Mouse (Mus musculus): ENCODE measurements around the gene Spink8. TPM values are rescaled to one million over a fixed set of nuclear protein-coding genes. Genes with fewer than 3 reads are reported as not detected.

Spink8 gene
- polyA plus RNA-seq, 1 experiment: not detected

- no peak overlapping the region for H3K4me3 ChIP-seq (ENCODE audit: insufficient read depth, low read length)
- H3K27ac ChIP-seq (ENCODE audit: insufficient read depth, low read length): no peak overlapping the region
- TF ChIP-seq CTCF (IDR thresholded peaks at IDR 0.05; ENCODE audit: borderline replicate concordance, insufficient read depth, low read length) (no peak), POLR2A (IDR thresholded peaks at IDR 0.05; ENCODE audit: low read depth, low read length) (no peak)
- no peaks in the 10 kb centered on the region; the same call in 1 of the 2 replicates for H3K4me1 ChIP-seq (ENCODE audit: control insufficient read depth, insufficient read depth, low read length)
Observed at GRCm38 (mm10) chr9:109863085-109863484, 51.0 kb downstream of the Spink8 start.

- no peak for TF ChIP-seq POLR2A (IDR thresholded peaks at IDR 0.05; ENCODE audit: low read depth, low read length)
- H3K4me3 ChIP-seq (ENCODE audit: insufficient read depth, low read length): no peak overlapping the region
- no peak overlapping the region for H3K27ac ChIP-seq (ENCODE audit: insufficient read depth, low read length)
- no peaks in the 10 kb centered on the region; the same call in 1 of the 2 replicates for H3K4me1 ChIP-seq (ENCODE audit: control insufficient read depth, insufficient read depth, low read length)
Observed at GRCm38 (mm10) chr9:109866218-109866617, 54.1 kb downstream of the Spink8 start.

GRCm38 (mm10) chr9:109870983-109871572, 59.0 kb downstream of the Spink8 start:
- no peak for TF ChIP-seq POLR2A (IDR thresholded peaks at IDR 0.05; ENCODE audit: low read depth, low read length)
- no peak for TF ChIP-seq CTCF (IDR thresholded peaks at IDR 0.05; ENCODE audit: borderline replicate concordance, insufficient read depth, low read length)
- Histone ChIP-seq H3K4me1 (ENCODE audit: control insufficient read depth, insufficient read depth, low read length) (no peaks in the 10 kb centered on the region), H3K4me3 (ENCODE audit: insufficient read depth, low read length) (no peak overlapping the region), H3K27ac (ENCODE audit: insufficient read depth, low read length) (no peak overlapping the region)

GRCm38 (mm10) chr9:109874797-109875691, 63.0 kb downstream of the Spink8 start, which contains the start of gene Cdc25a:
Cdc25a (plus strand) TSS chr9:109875579.
- H3K4me3 ChIP-seq (ENCODE audit: insufficient read depth, low read length): peak within 1 kb of the TSS; percentile 96
- peak within 1 kb of the TSS; percentile 62 for H3K27ac ChIP-seq (ENCODE audit: insufficient read depth, low read length)
- TF ChIP-seq CTCF (IDR thresholded peaks at IDR 0.05; ENCODE audit: borderline replicate concordance, insufficient read depth, low read length) (no peak), POLR2A (IDR thresholded peaks at IDR 0.05; ENCODE audit: low read depth, low read length) (peak; percentile 83)
- no peaks in the 10 kb centered on the region for H3K4me1 ChIP-seq (ENCODE audit: control insufficient read depth, insufficient read depth, low read length)

- peak overlapping the region; percentile 96 for H3K4me3 ChIP-seq (ENCODE audit: insufficient read depth, low read length)
- no peak for TF ChIP-seq CTCF (IDR thresholded peaks at IDR 0.05; ENCODE audit: borderline replicate concordance, insufficient read depth, low read length)
- TF ChIP-seq POLR2A (IDR thresholded peaks at IDR 0.05; ENCODE audit: low read depth, low read length): no peak; the same call in 1 of the 2 replicates
- no peaks in the 10 kb centered on the region for H3K4me1 ChIP-seq (ENCODE audit: control insufficient read depth, insufficient read depth, low read length)
- H3K27ac ChIP-seq (ENCODE audit: insufficient read depth, low read length): peak overlapping the region; percentile 62
Observed at GRCm38 (mm10) chr9:109875695-109876601, 63.9 kb downstream of the Spink8 start.

Other genes starting within 250 kb of the Spink8 start
- gene Fbxw15, start 244.0 kb upstream of the Spink8 start, polyA plus RNA-seq (2011; ENCODE audit: insufficient read length, low read depth, missing spikeins): not detected in 2 replicates
- gene Fbxw24, start 186.2 kb upstream of the Spink8 start, polyA plus RNA-seq (2011; ENCODE audit: insufficient read length, low read depth, missing spikeins): not detected in 2 replicates
- not detected in 2 replicates for gene Fbxw25, start 147.6 kb upstream of the Spink8 start, polyA plus RNA-seq (2011; ENCODE audit: insufficient read length, low read depth, missing spikeins)
- not detected in 2 replicates for gene Fbxw18, start 109.6 kb upstream of the Spink8 start, polyA plus RNA-seq (2011; ENCODE audit: insufficient read length, low read depth, missing spikeins)
- gene Fbxw26, start 66.2 kb upstream of the Spink8 start, polyA plus RNA-seq (2011; ENCODE audit: insufficient read length, low read depth, missing spikeins): not detected in 2 replicates
- not detected in 2 replicates for gene Fbxw27, start 21.6 kb upstream of the Spink8 start, polyA plus RNA-seq (2011; ENCODE audit: insufficient read length, low read depth, missing spikeins)
- gene Nme6, start 20.5 kb downstream of the Spink8 start, polyA plus RNA-seq (2011; ENCODE audit: insufficient read length, low read depth, missing spikeins): 15.2 and 21.3 TPM in 2 replicates
- gene Camp, start 37.3 kb downstream of the Spink8 start, polyA plus RNA-seq (2011; ENCODE audit: insufficient read length, low read depth, missing spikeins): not detected in 2 replicates
- gene Cdc25a, start 63.3 kb downstream of the Spink8 start, polyA plus RNA-seq (2011; ENCODE audit: insufficient read length, low read depth, missing spikeins): 19.6 and 21.9 TPM in 2 replicates
- gene Map4, start 119.2 kb downstream of the Spink8 start, polyA plus RNA-seq (2011; ENCODE audit: insufficient read length, low read depth, missing spikeins): 220 and 222 TPM in 2 replicates

Data from embryonic fibroblast, embryonic 13.5 days (primary cell).